Mouse (Mus musculus) naive thymus-derived CD4-positive, alpha-beta T cell, adult 2 months (primary cell): ENCODE data around the gene Slc22a27.
"Not testable (repeated sequence)": the region's sequence is repeated elsewhere in the genome, so short reads cannot be mapped to it uniquely, and the experiment has no call there.

Source experiments
- DNase-seq: peaks from one replicate; pipeline ENCODE4 v3.0.0-alpha.2; 2011; ENCODE audit warnings: low read depth

The Slc22a27 gene

GRCm38 (mm10) chr19:7965927-7966326, at the start of gene Slc22a27:
TSS of gene Slc22a27 (minus strand) at chr19:7966027.
- DNase-seq: not testable (repeated sequence)

- not testable (repeated sequence) for DNase-seq
Measured at GRCm38 (mm10) chr19:8011596-8011995, 45.8 kb upstream of the Slc22a27 start.

- DNase-seq: not testable (repeated sequence)
Measured at GRCm38 (mm10) chr19:8009086-8009485, 43.3 kb upstream of the Slc22a27 start.

GRCm38 (mm10) chr19:7968703-7969102, 2.9 kb upstream of the Slc22a27 start:
- DNase-seq: no peak

- not testable (repeated sequence) for DNase-seq
Measured at GRCm38 (mm10) chr19:7966550-7966949, 723 bp upstream of the Slc22a27 start.

DNA sequence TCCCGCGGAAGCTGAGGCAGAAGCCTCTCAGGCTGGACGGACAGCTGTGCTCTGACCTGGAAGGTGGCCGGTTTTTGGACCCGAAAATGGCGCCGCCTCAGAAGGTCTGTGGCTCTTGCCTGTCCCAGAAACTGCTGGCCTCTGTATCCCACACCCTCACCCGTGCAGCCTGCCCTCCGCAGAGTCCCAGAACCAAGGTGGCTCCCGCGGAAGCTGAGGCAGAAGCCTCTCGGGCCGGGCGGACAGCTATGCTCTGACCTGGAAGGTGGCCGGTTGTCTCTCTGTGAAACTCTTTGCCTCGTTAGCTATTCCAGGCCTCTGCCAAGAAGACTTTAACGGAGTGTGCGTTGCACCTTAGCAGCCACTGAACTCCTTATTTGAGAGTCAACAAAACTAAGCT, 26.4 kb downstream of the Slc22a27 start:
- not testable (repeated sequence) for DNase-seq

GRCm38 (mm10) chr19:7876626-7877025, 89.2 kb downstream of the Slc22a27 start:
- no peak for DNase-seq

GRCm38 (mm10) chr19:7829851-7830250, 136.0 kb downstream of the Slc22a27 start:
- DNase-seq: no peak
